Mouse (Mus musculus) lung, postnatal 0 days (tissue): ENCODE data around the gene Sox2.

Source experiments
- CTCF ChIP-seq: IDR thresholded peaks from 2 replicates; pipeline ENCODE4 v1.5.1; 2016; ENCODE audit warnings: antibody characterized with exemption, mild to moderate bottlenecking
- EP300 ChIP-seq: IDR thresholded peaks from 2 replicates; pipeline ENCODE4 v1.6.1; 2016; ENCODE audit warnings: antibody characterized with exemption, mild to moderate bottlenecking, control low read depth

DNA sequence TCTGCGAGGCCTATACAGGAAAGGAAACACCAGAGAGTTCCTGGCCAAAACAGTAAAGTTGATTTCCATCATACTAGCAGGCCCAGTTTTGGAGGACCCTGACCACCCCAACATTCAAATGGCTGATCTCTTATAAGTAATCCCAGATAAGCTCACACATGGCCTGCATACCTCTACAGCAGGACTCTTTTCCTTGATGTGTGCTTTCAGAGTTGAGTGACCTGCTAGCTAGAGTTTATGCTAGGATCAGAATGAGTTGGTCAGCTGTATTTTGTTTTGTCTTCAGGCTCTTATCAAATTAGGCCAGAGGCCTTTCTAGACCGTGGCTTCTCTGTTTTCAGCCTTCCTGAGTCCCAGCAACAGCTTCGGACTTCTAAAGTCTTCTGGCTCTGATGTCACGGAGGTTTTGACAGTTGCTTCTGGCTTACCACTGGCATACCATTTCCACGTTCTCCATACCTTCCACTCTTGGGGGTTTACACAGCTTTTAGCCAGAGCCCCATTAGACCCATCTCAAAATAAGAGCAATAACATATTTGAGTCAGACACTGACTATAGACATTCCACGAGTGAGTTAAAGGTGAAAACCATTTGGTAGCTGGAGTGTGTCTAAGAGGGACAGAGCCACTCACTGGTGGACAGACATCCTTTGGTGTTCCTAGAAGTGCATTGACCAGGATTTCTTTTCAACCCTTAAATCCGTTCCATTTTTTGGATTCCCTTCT, 8.2 kb downstream of the Sox2 start:
- no peak for TF ChIP-seq CTCF
- no peak for TF ChIP-seq EP300
